Mouse (Mus musculus): ENCODE results near the gene Gli2.

Gli2 gene

GRCm38 (mm10) chr1:118799322-118800116 lies 253.9 kb downstream of the Gli2 start:
- WGBS, result 71% methylated on average over 7 of the region's 7 CpGs

- WGBS, result 92% methylated on average over 18 of the region's 18 CpGs
Measured at GRCm38 (mm10) chr1:118795415-118796167, 257.8 kb downstream of the Gli2 start.

DNA sequence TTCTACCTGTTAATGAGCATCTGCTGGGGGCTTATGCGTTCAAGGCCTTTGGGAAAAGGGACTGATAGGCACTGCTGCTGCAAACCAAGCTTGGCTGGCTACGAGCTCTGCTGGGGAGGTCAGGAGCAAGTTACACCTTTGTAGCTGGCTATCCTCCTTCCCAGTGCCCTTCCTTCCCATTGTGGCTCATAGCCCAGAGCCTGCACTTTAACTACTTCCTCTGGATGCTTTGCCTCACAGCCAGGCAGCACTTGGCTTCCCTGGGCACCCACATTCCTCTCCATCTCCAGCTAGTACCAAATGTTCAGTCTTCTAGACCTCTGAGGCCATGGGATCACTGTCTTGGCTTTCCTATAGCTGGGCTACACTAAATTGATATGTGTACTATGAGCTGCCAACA lies 263.5 kb downstream of the Gli2 start:
- 87% methylated on average over 2 of the region's 2 CpGs for WGBS

DNA sequence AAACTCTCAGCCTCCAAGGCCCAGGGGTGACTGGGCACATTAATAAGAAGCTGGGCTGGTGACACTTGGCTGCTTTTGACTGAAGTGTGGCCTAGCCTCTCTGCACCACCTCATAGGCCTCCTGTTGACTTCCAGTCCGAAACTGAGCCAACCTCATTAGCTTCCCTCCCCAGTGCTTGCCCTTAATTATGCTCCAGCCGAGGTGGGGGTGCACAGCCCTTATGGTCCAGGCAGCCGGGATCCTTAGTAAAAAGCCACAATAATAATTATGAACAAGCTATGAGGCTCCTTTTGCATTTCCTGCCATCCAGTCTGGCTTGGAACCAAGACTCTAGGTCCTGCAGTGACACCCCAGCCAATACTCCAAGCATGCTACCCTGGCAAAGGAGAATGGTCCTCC lies 264.0 kb downstream of the Gli2 start:
- WGBS, result 76% methylated on average over 3 of the region's 3 CpGs

DNA sequence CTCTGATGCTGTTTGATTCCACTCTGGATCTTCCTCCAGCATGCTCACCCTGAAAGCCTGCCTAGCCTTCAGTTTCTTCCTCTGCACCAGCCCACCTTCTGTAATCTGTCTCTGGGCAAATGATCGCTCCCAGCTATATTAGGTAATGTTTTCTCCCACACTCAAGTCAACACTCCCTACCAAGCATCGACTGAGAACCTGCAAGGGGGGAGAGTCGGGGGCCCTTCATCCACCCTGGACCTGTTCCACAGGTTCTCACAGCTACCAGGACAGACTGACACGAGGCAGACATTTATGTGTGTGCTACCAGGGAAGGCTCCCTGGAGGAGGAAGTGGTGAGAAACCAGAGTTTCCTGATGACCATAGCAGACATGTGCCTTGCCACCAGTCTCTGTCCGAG lies 264.6 kb downstream of the Gli2 start:
- 54% methylated on average over 5 of the region's 5 CpGs for WGBS

DNA sequence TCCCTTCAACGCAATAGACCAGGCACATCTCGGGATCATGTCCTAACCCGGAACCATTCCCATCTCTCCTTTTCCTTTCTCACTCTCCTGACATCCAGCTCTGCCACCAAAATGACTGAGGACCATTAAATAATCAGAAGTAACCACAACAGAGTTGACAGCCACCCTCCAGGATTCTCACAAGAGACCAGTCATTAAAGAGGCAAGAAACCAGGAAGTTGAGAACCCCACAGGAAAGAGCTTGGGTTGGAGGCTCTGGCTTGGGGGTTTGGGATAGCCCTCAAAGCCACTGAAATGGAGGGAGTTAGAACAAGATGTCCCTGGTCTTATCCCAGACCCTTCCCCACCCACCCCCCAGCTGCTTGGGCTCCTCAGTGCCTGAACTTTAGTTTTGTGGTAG lies 265.9 kb downstream of the Gli2 start:
- 78% methylated on average over 3 of the region's 3 CpGs for WGBS
